Mouse (Mus musculus): ENCODE data around the gene Gabarapl2. TPM values are rescaled to one million over a fixed set of nuclear protein-coding genes. Genes with fewer than 3 reads are reported as not detected.

Gabarapl2 gene
- 39.9 and 60.1 TPM in 2 replicates for polyA plus RNA-seq (2012; rRNA removed; ENCODE audit: low replicate concordance)

DNA sequence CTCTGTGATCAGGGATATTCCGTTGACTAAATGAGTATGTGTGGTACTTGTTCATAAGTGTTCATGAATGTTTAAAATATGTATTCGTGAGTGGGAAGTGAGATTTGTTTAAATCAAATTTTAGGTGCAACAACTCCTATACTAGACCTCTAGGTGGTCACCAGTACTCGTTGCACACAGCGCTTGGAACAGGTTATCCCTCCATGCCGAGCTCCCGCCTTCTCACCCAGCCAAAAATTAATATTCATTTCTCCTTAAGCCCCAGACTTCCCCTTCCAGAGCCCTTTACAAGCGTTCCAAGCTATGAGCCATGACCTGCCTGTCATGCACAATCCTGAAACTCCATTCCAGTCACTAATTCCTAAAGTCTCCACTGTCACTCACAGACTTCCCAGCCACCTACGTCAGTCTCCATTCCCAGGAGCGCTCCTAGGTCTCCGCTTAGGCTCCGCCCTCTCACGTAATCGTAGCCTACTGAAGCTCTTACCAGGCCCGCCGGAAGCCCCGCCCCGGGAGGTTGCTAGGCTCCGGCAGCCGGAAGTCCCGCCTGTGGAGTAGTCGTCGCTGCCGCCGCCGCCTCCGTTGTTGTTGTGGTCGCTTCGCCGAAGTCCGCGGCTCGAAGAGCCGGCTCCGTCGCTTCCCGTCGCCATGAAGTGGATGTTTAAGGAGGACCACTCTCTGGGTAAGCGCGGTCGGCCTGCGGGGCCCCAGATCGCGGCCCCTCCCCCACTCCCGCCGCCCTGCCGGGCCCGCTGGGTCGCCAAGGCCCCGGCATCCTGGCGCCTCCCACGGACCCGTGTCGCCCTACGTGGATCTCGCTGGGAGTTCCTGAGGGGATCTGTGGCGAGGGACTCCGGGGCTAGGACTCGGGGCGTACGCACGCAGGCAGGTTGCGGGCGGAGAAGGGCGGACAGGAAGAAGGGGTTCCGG is at the start of gene Gabarapl2:
TSS of gene Gabarapl2 (plus strand) at position 533 of the 930 bp plus-strand sequence.

DNA sequence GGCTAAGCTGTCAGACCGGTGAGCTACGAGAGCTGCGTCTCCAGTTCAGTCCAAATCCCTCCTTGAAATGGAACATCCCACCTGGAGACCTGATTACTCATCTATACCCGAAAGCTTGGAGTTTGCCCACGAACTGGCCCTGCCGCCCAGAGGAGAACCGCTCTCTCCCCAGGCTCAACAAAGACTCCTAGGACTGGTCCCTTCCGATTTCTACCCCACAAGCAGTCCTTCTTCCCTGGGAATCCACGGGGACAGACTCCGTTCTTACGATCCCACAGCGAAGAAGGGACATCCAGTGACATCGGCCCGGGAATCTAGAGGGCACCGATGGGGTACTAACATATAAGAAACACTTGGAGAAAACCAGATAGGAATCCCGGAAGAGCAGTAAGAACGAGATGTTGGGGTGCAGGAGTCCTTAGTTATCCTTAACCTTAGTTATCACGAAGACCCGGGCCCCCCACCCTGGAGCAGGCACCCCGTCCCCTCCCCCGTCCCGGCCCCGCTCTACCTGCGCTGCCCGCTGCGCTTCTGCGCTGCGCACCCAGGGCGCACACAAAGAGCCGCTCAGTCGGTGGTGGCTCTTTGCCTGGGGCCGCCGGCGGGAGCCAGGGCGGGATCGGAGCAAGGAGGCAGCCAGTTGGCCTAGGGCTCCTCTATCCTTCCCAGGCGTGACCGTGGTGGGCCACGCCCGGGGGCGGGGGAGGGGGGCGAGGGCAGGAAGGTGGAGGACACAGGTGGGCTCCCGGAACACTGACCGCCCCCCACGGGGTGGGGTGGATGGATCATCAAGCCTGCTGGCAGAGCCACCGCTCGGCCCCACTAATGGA is 30.7 kb upstream of the Gabarapl2 start, which contains the start of gene Chst5:
TSS of gene Chst5 (minus strand) at position 827 of the 830 bp plus-strand sequence.

GRCm38 (mm10) chr8:111933348-111934076 is 7.0 kb upstream of the Gabarapl2 start, which contains the start of gene Tmem231:
Gene Tmem231 (minus strand): TSS chr8:111933881.

DNA sequence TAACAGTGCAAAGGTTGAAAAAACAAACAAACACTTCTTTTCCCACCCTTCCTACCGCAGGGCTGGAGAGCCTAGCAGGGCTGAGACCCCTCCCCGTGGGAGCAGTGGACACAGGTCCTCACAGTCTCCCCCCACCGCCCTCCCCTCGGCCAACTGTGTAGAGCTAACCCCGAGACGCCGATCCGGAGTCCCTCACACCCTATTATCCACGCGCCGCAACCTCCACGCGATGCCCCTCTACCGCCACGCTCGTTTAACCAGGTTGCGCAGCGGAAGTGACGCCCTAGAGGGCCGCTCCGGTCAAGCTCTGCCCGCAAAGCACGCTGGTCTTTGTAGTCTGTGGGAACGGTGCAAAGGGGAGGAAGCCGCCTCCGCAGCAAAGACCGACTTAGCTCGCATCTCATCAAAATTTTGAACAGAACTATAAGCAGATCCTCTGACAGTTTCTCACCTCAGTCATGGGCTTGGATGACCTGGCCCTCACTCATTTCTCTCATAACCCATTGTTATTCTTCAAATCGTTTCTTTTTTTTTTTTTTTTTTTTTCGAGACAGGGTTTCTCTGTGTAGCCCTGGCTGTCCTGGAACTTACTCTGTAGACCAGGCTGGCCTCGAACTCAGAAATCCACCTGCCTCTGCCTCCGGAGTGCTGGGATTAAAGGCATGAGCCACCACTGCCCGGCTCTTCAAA is 51.7 kb downstream of the Gabarapl2 start, which contains the start of gene Adat1:
TSS of gene Adat1 (minus strand) at position 290 of the 690 bp plus-strand sequence.

Other genes with a start within 250 kb of the Gabarapl2 start
- 1.9 and 2.5 TPM in 2 replicates for gene Ctrb1, start 249.7 kb upstream of the Gabarapl2 start, polyA plus RNA-seq (2012; rRNA removed; ENCODE audit: low replicate concordance)
- gene Bcar1, start 196.9 kb upstream of the Gabarapl2 start, polyA plus RNA-seq (2012; rRNA removed; ENCODE audit: low replicate concordance): 55.0 and 62.7 TPM in 2 replicates
- 6.5 and 9.2 TPM in 2 replicates for gene Cfdp1, start 86.4 kb upstream of the Gabarapl2 start, polyA plus RNA-seq (2012; rRNA removed; ENCODE audit: low replicate concordance)
- 3.0 and 3.4 TPM in 2 replicates for gene Tmem170, start 64.0 kb upstream of the Gabarapl2 start, polyA plus RNA-seq (2012; rRNA removed; ENCODE audit: low replicate concordance)
- not detected in 2 replicates for gene Chst5, start 30.3 kb upstream of the Gabarapl2 start, polyA plus RNA-seq (2012; rRNA removed; ENCODE audit: low replicate concordance)
- 3.5 and 11.0 TPM in 2 replicates for gene Tmem231, start 6.8 kb upstream of the Gabarapl2 start, polyA plus RNA-seq (2012; rRNA removed; ENCODE audit: low replicate concordance)
- gene Adat1, start 51.6 kb downstream of the Gabarapl2 start, polyA plus RNA-seq (2012; rRNA removed; ENCODE audit: low replicate concordance): 3.2 and 5.6 TPM in 2 replicates
- 55.9 and 88.7 TPM in 2 replicates for gene Kars, start 70.6 kb downstream of the Gabarapl2 start, polyA plus RNA-seq (2012; rRNA removed; ENCODE audit: low replicate concordance)
- 6.3 and 10.8 TPM in 2 replicates for gene Terf2ip, start 70.7 kb downstream of the Gabarapl2 start, polyA plus RNA-seq (2012; rRNA removed; ENCODE audit: low replicate concordance)
- gene Gm6793, start 74.3 kb downstream of the Gabarapl2 start, polyA plus RNA-seq (2012; rRNA removed; ENCODE audit: low replicate concordance): not detected in 2 replicates